Mouse (Mus musculus): Measurements from ENCODE around the gene Clec4b1.
"Not testable (repeated sequence)": the region's sequence is repeated elsewhere in the genome, so short reads cannot be mapped to it uniquely, and the experiment has no call there.

The Clec4b1 gene

DNA sequence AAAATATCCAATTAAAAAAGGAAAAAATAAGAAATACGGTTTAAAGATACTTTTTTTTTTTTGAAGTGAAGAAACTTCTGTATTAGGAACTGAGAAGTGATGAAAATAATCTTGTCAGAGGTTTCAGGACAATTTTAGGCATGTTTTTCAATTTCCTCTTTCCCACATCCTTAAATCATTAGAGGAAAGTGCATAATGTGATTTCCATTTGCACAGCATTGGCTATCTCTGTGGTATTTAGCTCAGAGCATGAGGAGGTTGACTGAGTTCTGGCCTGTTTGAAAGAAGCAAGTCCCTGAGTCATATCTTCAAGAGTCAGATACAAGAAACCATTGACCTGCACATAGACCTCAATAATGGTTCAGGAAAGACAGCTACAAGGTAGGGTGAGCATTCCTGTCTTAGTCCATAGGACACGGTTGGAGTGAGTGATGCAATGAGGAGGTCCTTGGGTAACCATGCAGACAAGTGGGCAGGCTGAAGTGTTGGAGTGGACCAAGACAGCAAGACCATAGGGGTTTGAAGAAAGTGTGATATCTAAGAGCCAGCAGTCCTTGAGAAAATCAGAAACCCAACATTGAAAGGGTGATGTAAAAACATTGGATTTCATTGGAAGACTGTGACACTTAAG lies at the start of gene Clec4b1:
Clec4b1 (plus strand) TSS at position 221 of the 631 bp plus-strand sequence.
- no peak for DNase-seq (ENCODE audit: low read depth, low spot score)

- DNase-seq (ENCODE audit: low read depth, low spot score): peak; percentile 71
These were observed 45.1 kb upstream of the Clec4b1 start for GRCm38 (mm10) chr6:123004696-123005095.

DNA sequence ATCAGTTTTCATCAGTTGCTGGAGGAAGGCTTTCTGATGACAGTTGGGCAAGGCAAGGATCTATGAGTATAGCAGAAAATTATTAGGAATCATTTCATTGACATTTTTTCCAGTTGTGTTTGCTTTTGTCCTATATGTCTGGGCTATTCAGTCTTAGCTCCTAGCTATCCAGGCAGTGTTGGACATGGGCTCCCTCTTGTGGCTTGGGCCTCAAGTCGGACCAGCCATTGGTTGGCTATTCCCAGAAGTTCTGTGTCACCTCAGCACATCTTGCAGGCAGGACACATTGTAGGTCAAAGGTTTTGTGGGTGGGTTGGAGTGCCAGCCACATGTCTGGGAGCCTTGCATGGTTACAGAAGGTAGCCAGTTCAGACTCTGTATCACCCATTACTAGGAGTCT lies 44.2 kb upstream of the Clec4b1 start:
- DNase-seq (ENCODE audit: low read depth, low spot score): peak; percentile 44

- no peak for DNase-seq (ENCODE audit: low read depth, low spot score)
These were observed 45.5 kb downstream of the Clec4b1 start for GRCm38 (mm10) chr6:123095125-123095843.

- not testable (repeated sequence) for DNase-seq (ENCODE audit: low read depth, low spot score)
These were observed 56.4 kb downstream of the Clec4b1 start, which contains the start of gene Clec4a2 for GRCm38 (mm10) chr6:123106128-123106527. Gene Clec4a2, plus strand, starts transcription at chr6:123106428.
